Mouse (Mus musculus): ENCODE measurements around the gene Lgals1.

The Lgals1 gene

DNA sequence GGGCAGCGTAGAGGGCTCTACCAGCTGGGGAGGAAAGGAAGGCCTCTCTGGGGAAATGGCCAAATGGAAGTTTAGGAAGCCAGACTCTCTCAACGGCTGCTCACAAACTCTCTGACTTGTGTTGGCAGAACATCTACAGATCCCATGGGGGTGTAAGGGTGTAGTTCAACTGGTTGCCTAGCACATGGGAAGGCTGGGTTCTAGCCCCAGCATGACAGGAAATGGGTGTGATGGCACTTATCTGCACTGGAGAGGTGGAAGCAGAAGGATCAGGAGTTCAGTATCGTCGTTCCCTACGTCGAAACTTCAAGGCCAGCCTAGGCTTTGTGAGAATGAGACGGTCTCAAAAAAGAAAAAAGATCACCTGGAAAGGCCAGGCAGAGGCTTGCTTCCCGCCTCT, 17.5 kb upstream of the Lgals1 start:
- DNase-seq (ENCODE audit: low read depth, low spot score) = no peak

- no peak for DNase-seq (ENCODE audit: low read depth, low spot score)
Measured at GRCm38 (mm10) chr15:78912040-78912439, 14.5 kb upstream of the Lgals1 start.

DNA sequence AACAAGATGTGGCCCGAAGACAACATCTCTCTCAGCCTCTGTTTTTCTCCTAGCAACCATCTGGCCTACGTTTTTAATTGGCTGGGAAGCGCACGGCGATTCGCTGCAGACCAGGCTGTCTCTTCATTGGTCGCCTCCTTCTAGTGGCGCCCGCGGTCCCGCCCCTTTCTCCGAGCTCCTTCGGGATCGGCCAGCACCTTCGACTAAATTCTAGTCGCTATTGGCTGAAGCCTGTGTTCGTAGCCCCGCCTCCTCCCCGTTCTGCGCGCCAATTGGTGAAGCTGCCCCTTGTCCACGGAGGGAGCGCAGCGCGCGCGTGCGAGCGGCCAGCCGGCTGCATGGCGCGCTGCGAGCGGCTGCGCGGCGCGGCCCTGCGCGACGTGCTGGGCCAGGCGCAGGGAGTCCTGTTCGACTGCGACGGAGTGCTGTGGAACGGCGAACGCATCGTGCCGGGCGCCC, 12.9 kb upstream of the Lgals1 start, which contains the start of gene Pdxp:
Pdxp (plus strand) TSS at position 288 of the 459 bp plus-strand sequence.
- peak; percentile 98 for DNase-seq (ENCODE audit: low read depth, low spot score)

- DNase-seq (ENCODE audit: low read depth, low spot score) = peak; percentile 51
Measured at GRCm38 (mm10) chr15:78914091-78914822, 12.3 kb upstream of the Lgals1 start.

GRCm38 (mm10) chr15:78914823-78915659, 11.5 kb upstream of the Lgals1 start:
- DNase-seq (ENCODE audit: low read depth, low spot score) = no peak

GRCm38 (mm10) chr15:78915660-78916017, 10.9 kb upstream of the Lgals1 start:
- peak; percentile 70 for DNase-seq (ENCODE audit: low read depth, low spot score)

DNA sequence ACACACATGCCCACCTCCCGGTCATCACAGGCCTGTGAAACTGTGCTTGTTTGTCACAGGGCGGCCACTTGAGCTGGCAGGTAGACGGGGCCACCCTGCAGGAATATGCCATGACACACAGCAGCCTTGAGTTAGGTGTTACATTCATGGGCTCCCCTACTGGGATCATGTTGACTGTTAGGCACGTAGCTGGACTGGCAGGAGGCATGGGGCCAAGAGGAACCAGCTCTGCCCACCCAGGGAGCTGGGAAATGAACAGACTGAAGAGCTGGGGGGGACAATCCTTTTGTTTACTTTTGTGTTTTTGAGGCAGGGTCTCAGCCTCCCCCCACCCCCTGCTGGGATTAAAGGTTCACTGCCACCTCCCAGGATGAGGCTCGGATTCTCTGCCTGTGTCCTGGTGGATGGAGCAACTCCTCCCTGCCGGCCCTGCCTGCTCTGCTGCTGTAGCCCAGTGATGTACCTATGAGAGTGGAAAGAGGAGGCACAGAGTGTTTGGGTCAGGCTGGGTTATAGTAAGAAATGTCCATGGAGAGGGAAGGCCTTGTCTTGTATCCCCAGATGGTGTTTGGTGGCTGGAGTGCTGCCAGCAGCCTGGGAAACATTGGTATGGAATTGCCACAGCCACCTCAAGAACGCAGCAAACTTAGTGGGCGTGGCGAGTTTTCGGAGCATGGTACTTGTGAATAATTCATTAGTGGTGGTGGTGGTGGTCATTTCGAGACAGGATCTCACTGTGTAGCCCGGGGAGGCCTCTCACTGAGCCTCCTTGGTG, 10.3 kb upstream of the Lgals1 start:
- DNase-seq (ENCODE audit: low read depth, low spot score) = no peak

GRCm38 (mm10) chr15:78918126-78918525, 8.4 kb upstream of the Lgals1 start:
- DNase-seq (ENCODE audit: low read depth, low spot score) = no peak

- DNase-seq (ENCODE audit: low read depth, low spot score) = no peak
Measured at GRCm38 (mm10) chr15:78919914-78920313, 6.6 kb upstream of the Lgals1 start.

DNA sequence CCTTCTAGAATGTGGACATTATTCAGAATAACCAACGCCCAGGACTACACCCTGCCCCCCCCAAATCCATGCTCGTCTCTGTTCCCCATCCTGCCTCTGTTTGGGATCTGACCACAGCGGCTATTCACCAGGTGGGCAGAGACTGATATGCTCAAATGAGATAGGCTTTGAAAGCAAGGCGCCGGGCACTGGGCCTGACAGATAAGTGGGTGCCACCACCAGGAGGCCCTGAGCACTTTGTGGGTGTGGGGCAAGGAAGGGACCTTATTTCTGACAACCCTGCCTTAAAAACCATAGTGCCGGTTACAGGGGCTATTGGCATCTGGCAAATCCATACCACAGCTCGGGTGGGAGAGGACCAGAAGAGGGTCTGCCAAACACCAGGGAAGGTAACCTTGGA, 3.8 kb upstream of the Lgals1 start:
- DNase-seq (ENCODE audit: low read depth, low spot score) = no peak

- DNase-seq (ENCODE audit: low read depth, low spot score) = no peak
Measured at GRCm38 (mm10) chr15:78923585-78923984, 2.9 kb upstream of the Lgals1 start.

GRCm38 (mm10) chr15:78925129-78925528, 1.4 kb upstream of the Lgals1 start:
- DNase-seq (ENCODE audit: low read depth, low spot score) = no peak

DNA sequence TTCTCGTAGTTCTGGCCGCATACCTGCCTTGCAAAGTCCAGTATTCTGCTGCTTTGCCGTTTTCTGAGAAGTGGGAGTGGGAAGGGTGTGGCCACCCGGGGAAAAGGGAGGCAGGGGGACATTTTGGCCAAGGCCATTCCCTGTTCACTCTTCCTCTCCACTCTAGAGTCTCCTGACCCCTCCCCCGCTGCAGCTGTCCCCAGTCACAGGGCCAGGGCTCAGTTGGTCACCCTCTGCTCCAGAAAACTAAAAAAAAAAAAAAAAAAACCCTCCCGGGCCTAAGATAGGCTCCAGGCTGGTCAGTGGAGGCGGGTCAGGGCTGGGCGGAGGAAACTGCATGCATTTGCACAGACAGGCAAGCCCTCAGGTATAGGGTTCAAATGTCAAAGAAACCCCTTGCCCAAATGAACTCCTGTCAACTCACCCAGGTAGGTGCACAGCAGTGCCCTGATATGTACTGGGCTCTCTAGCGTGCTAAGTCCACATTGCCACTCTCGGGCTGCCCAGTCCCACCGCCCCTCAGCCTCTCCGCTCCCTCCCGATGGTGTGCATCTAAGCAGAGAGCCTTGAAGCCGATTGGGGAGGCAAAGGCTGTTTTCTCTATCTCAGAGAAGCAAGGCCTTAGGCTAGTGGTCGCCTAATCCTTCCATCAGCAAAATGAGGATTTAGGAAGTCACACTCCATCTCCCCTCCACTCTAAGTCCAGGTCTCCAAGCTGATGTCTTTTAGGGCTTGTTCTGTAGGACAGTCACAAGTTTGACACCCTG, 679 bp downstream of the Lgals1 start:
- no peak for DNase-seq (ENCODE audit: low read depth, low spot score)

- no peak for DNase-seq (ENCODE audit: low read depth, low spot score)
Measured at GRCm38 (mm10) chr15:78927788-78928457, 1.4 kb downstream of the Lgals1 start.

DNA sequence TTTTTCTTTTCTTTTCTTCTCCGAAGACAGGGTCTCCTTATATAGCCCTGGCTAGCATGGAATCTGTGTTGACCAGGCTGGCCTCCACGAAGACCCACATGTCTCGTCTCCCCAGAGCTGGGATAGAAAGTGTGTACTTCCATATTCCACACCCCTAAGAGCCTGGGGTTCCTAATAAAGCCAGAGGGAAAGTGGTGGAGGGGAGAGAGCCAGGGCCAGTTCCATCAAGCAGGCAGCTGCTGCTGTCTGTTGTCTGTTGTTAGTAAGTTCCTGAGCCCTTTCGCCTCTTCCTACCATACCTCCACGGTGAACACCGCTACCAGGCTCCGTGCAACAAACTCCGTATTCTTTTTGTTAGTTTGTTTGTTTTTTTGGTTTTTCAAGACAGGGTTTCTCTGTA, 2.0 kb downstream of the Lgals1 start:
- DNase-seq (ENCODE audit: low read depth, low spot score) = no peak

GRCm38 (mm10) chr15:78930192-78930706, 3.7 kb downstream of the Lgals1 start:
- DNase-seq (ENCODE audit: low read depth, low spot score) = no peak

DNA sequence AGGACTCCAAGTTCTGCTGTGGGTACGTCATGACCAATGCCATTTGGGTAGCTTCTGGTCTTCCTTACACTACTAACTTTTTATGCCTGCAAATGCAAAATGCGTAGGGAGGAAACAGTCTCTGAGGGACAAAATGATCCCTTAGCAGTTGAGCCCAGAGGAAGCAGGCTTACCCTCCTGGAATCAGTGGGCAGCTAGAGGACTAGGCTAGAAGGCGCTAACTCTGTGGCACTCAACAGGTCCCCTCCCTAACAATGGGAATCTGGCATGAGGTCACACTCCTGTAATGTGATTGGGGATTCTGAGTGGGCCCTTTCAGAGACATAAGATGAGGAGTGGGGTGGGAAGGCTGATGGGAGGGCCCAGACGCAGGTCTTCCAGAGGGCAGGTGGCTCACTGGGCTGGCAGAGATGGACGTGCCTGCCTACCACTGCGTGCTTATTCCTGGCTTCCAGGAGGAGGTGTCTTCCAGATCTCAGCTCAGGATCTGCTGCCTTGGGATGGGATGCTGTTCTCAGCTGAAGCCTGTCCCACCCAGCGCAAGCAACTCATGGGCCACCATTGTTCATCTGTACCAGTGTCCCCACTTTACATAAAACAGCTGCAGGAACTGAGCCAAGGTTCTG, 4.4 kb downstream of the Lgals1 start:
- no peak for DNase-seq (ENCODE audit: low read depth, low spot score)

DNA sequence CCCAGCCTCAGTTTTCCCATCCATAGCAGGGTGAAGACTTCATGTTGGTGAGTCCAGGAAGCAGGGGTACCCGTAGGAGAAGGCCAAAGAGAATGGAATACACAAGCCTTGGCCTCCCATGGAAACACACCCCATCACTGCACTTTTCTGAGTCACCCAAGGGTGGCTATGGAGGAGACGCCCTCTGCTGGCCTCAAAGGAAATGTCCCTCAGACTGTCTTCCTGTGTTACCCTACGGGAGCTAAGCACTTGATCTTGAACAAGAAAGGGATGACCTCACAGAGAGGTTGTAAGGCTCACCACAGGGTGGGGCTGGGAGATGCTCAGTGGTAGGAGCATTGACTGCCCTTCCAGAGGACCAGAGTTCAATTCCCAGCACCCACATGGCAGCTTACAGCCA, 5.1 kb downstream of the Lgals1 start:
- no peak for DNase-seq (ENCODE audit: low read depth, low spot score)

GRCm38 (mm10) chr15:78934784-78935320, 8.3 kb downstream of the Lgals1 start, which contains the start of gene Nol12:
Nol12 (plus strand) TSS chr15:78934933.
- peak; percentile 85 for DNase-seq (ENCODE audit: low read depth, low spot score)

- no peak for DNase-seq (ENCODE audit: low read depth, low spot score)
Measured at GRCm38 (mm10) chr15:78936403-78936802, 9.9 kb downstream of the Lgals1 start.
